Mouse (Mus musculus) G1E (cell line): ENCODE data around the gene Daam2.
A peak's percentile ranks its signal among the peaks of the same experiment; 100 is the strongest.

Experiments used
- CTCF ChIP-seq: IDR thresholded peaks from 2 replicates; pipeline ENCODE4 v1.5.1; 2012; ENCODE audit warnings: low read depth, low read length, inconsistent platforms, mixed read lengths
- GATA1 ChIP-seq: IDR thresholded peaks from 2 replicates; pipeline ENCODE4 v1.6.1; 2012; ENCODE audit warnings: borderline replicate concordance, low read length, inconsistent platforms, mixed read lengths
- POLR2AphosphoS5 ChIP-seq: IDR thresholded peaks from 2 replicates; pipeline ENCODE4 v1.6.1; 2012; ENCODE audit warnings: low read depth, low read length, inconsistent platforms; ENCODE audit not compliant: insufficient replicate concordance
- TAL1 ChIP-seq: conservative IDR thresholded peaks from 2 replicates; pipeline ENCODE4 v1.6.1; 2012; ENCODE audit warnings: low read depth, low read length, inconsistent platforms, mixed read lengths

DNA sequence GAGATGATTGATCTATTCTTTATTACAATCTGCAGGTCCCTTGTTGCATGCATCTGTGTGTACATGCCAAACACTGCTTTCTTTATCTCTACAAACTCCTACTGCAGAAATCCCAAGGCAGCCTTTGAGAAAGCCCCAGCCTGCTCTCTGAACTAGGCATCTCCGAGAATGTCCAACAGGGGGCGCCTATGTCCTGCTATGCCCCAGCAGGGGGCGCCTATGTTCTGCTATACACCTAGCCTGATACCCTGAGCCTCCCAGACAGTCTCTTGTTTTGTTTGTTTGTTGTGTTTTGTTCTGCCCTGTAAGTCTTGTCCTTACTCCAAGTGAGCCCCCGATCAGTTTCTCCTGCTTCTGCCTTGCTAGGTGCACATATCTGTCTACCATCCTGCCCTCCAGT, 95.9 kb downstream of the Daam2 start:
- TF ChIP-seq GATA1 (no peak), POLR2AphosphoS5 (no peak), CTCF (peak; percentile 21; the same call in 1 of the 2 replicates), TAL1 (no peak)
